Mouse (Mus musculus) megakaryocyte, embryonic 14.5 days (primary cell): ENCODE measurements at regions not wholly inside any gene's neighbourhood (a gene's known extent, or its start where the extent isn't known, plus 50 kb on each side); places are given as distances from the start of the nearest gene placed in this dataset.

Experiments
- H3K27me3 ChIP-seq: replicated peaks from 2 replicates; pipeline ENCODE3; 2012; ENCODE audit warnings: inconsistent platforms
- H3K36me3 ChIP-seq: replicated peaks from 2 replicates; pipeline ENCODE3; 2012; ENCODE audit warnings: low read length, inconsistent platforms, mixed read lengths
- H3K4me1 ChIP-seq: 2 replicates; pipeline ENCODE4 v1.6.1; 2012; ENCODE audit warnings: inconsistent platforms
- H3K4me3 ChIP-seq: replicated peaks from 2 replicates; pipeline ENCODE3; 2012; ENCODE audit warnings: moderate library complexity, mild to moderate bottlenecking, inconsistent platforms
- H3K9me3 ChIP-seq: 2 replicates; pipeline ENCODE4 v1.6.1; 2012; ENCODE audit warnings: inconsistent platforms
- FLI1 ChIP-seq: IDR thresholded peaks from 2 replicates; pipeline ENCODE4 v1.6.1; 2012; ENCODE audit warnings: low read length, inconsistent platforms, mixed read lengths
- GATA1 ChIP-seq: IDR thresholded peaks from 3 replicates; pipeline ENCODE4 v1.6.1; 2012; ENCODE audit warnings: mixed read lengths, low read length, inconsistent platforms, borderline replicate concordance

- Histone ChIP-seq H3K36me3 (no peaks in the 10 kb centered on the region), H3K27me3 (no peaks in the 10 kb centered on the region), H3K4me1 (no peaks in the 10 kb centered on the region), H3K4me3 (no peak overlapping the region), H3K9me3 (peaks cover 25% of the 10 kb centered on the region)
- no peak for TF ChIP-seq GATA1
- no peak for TF ChIP-seq FLI1
These were observed 372.1 kb downstream of the Col12a1 start for GRCm38 (mm10) chr9:79346371-79347096.

DNA sequence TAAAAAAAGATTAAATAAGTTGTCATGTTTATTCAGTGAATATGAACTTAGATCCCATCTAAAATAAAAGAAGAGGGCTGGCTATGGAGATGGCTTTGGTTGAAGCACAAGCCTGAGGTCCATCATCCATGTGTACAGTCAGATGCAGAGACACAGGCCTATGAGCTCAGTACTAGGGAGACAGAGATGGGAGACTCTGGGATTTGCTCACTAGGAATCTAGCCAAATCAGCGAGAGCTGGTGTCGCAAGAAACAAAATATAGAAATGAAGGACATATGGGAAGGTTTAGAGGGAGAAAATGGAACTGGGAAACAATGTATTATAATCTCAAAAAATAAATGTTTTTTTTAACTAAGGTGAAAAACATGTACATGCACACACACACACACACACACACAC is 326.6 kb downstream of the Col12a1 start:
- Histone ChIP-seq H3K36me3 (no peaks in the 10 kb centered on the region), H3K9me3 (0 out of 2 replicates have a peak, but pooled peaks cover 5% of the 10 kb centered on the region), H3K4me1 (no peaks in the 10 kb centered on the region), H3K27me3 (no peaks in the 10 kb centered on the region), H3K4me3 (no peak overlapping the region)
- TF ChIP-seq FLI1 (no peak), GATA1 (no peak)

- TF ChIP-seq FLI1, result no peak
- TF ChIP-seq GATA1, result no peak
These were observed 303.6 kb downstream of the Col12a1 start for GRCm38 (mm10) chr9:79414989-79415388.

GRCm38 (mm10) chr9:79430417-79430816 is 288.2 kb downstream of the Col12a1 start:
- Histone ChIP-seq H3K9me3 (no peaks in the 10 kb centered on the region), H3K27me3 (no peaks in the 10 kb centered on the region), H3K4me3 (no peak overlapping the region), H3K36me3 (no peaks in the 10 kb centered on the region), H3K4me1 (no peaks in the 10 kb centered on the region)
- TF ChIP-seq FLI1 (no peak), GATA1 (no peak)

More at GRCm38 (mm10) chr9:79414989-79415388, 303.6 kb downstream of the Col12a1 start:
- Histone ChIP-seq H3K4me3 (no peak overlapping the region), H3K36me3 (no peaks in the 10 kb centered on the region), H3K27me3 (no peaks in the 10 kb centered on the region), H3K4me1 (no peaks in the 10 kb centered on the region), H3K9me3 (no peaks in the 10 kb centered on the region)

DNA sequence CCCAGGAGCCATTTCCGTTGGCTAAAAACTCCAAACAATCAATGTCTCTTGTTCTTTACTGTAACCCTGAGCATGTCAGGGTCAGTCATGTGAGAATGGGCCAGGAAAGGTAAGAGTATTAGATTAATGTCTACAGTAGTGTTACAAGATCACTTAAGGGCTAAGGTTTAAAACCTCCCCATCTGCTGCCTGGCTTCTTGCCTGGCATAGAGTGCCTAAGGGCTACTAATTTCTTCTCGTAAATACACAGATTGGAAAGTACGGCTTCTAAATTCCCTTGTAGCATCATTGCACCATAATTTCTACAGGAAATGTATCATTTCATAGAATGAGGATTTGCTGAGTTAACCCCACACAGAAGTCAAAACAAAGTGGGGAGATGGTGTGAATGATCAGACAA is 281.0 kb downstream of the Col12a1 start:
- Histone ChIP-seq H3K36me3 (no peaks in the 10 kb centered on the region), H3K9me3 (no peaks in the 10 kb centered on the region), H3K4me1 (no peaks in the 10 kb centered on the region), H3K27me3 (no peaks in the 10 kb centered on the region), H3K4me3 (no peak overlapping the region)
- TF ChIP-seq GATA1 (no peak), FLI1 (no peak)

DNA sequence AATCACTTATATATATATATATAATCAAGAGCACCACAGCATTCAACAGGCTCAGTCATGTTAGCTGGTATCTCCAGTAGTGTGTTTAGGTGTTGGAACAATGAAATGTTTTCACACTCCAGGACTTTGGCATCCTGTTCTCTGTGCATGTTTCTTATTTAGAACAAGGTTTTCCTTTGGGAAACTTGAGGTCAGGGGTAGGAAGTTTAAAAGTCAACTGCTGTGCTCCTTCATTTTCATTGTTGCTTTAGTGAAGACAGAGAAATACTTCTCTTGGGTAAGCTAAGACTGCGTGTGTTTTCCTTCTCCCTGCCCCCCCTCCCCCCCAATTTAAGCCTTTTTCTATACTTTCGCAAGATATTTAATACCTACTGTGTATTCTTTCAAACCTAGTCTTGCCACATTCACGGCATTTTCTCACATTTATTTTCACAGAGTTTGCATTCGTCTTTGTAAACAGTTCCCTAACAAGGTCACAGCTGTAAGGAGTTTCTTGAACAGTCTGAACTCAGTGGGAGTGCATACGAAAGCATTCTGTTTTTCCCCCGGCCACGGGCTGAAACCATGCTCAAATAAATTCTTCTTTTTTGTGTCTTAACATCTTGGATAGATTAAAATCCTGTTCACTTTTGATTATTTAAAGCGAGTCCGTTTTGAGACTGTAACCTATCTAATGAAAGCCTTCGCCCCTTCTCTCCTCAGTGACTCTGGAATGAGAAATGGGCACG is 279.2 kb downstream of the Col12a1 start:
- Histone ChIP-seq H3K4me3 (no peak overlapping the region), H3K4me1 (no peaks in the 10 kb centered on the region), H3K27me3 (no peaks in the 10 kb centered on the region), H3K36me3 (no peaks in the 10 kb centered on the region), H3K9me3 (no peaks in the 10 kb centered on the region)
- TF ChIP-seq FLI1, result no peak
- no peak for TF ChIP-seq GATA1

DNA sequence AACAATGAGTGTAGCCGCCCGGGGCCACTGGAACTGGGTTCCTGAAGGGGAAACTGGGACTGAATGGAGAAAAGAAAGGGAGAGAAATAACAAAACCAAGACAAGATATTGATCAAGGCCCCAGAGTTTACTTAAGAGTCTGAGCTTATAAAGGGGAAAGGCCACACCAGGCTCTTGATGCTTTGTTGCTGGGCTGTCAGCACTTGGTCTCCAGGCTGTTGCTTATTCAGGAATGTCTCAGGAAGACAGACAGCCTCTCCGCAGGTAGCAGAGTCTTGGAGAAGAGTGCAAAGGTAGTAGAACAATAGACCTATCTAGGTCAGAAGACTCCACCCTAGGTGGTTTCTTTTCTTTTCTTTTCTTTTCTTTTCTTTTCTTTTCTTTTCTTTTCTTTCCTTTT is 263.4 kb downstream of the Col12a1 start:
- no peak overlapping the region for H3K4me3 ChIP-seq
- no peak for TF ChIP-seq GATA1
- no peak for TF ChIP-seq FLI1
- no peaks in the 10 kb centered on the region for H3K27me3 ChIP-seq
- no peaks in the 10 kb centered on the region for H3K36me3 ChIP-seq
- H3K9me3 ChIP-seq, result no peaks in the 10 kb centered on the region
- no peaks in the 10 kb centered on the region for H3K4me1 ChIP-seq

GRCm38 (mm10) chr9:79479118-79479517 is 239.5 kb downstream of the Col12a1 start:
- TF ChIP-seq GATA1 (no peak), FLI1 (no peak)
- H3K9me3 ChIP-seq, result 0 out of 2 replicates have a peak, but pooled peaks cover 3% of the 10 kb centered on the region
- H3K4me1 ChIP-seq, result no peaks in the 10 kb centered on the region
- H3K27me3 ChIP-seq, result no peaks in the 10 kb centered on the region
- H3K36me3 ChIP-seq, result no peaks in the 10 kb centered on the region
- no peak overlapping the region for H3K4me3 ChIP-seq

- TF ChIP-seq FLI1 (no peak), GATA1 (no peak)
- Histone ChIP-seq H3K27me3 (no peaks in the 10 kb centered on the region), H3K4me1 (no peaks in the 10 kb centered on the region), H3K9me3 (peaks cover 7% of the 10 kb centered on the region; the same call in 1 of the 2 replicates), H3K36me3 (no peaks in the 10 kb centered on the region), H3K4me3 (no peak overlapping the region)
These were observed 218.4 kb downstream of the Col12a1 start for GRCm38 (mm10) chr9:79500253-79500652.

DNA sequence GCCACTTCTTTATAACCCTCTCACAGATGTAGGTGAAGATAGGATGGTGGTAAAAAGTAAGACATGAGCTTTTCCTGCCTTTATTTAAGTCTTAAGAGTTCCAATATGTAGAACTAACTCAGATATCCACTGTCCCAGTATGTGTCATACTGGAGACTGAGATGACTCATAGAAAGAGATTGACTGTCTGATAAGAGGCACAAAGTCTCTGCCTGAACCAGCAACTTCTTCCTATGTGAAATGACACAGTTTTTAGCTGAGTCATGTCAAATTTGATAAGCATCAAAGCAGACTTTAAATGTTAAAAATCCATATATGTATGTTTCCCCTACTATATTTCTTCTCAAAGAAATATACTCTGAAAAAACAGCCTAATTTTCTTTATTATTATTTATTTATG is 216.6 kb downstream of the Col12a1 start:
- H3K9me3 ChIP-seq, result peaks cover 7% of the 10 kb centered on the region; the same call in 1 of the 2 replicates
- no peaks in the 10 kb centered on the region for H3K4me1 ChIP-seq
- H3K27me3 ChIP-seq, result no peaks in the 10 kb centered on the region
- TF ChIP-seq FLI1 (no peak), GATA1 (no peak)
- H3K36me3 ChIP-seq, result no peaks in the 10 kb centered on the region
- H3K4me3 ChIP-seq, result no peak overlapping the region
